Mouse (Mus musculus) adrenal gland (tissue): ENCODE data around the gene Ppp1r12a.

ENCODE experiments used
- intact Hi-C: fragments of 180-260 bp; cut with DNase I; formaldehyde crosslinking; loops from one replicate; pipeline ENCODE4 v1.15.1; 2025

The Ppp1r12a gene

DNA sequence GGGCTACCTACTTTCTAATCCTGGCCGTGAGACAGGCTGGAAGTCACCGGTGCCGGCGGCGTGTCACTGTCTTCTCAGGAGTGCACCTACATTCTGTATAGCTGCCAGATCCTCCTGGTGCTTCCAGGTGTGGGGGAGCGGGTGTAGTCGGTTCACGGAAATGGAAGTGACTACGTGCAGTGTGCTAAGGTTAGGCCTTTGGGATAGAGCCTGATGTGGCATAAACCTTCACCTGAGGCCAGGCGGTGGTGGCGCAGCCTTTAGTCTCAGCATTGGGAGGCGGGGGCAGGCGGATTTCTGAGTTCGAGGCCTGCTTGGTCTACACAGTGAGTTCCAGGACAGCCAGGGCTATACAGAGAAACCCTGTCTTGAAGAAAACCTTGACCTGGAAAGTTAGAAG lies 3.0 kb upstream of the Ppp1r12a start:
- intact Hi-C loops: no loop called here

GRCm38 (mm10) chr10:108162297-108163020 lies 466 bp downstream of the Ppp1r12a start:
- intact Hi-C loops: no loop called here

DNA sequence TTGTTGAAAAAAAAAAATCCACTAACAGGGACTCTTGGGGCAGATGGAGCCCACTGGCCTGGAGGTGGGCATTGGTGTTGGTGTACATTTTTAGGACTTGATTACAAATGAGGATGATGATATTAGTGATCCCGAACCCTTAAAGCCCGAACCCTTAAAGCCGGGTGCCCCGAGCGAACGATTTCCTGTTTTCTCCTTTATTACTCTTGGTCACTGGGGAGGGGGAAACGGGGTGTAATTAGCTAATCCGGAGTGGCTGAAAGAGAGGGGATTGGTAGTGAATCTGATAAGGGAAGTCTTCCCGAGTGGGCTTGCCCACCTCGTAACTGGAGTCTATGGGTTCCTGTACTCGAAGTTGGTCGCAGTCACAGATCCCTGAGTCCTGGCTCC lies 1.0 kb downstream of the Ppp1r12a start:
- intact Hi-C loops: no loop called here

GRCm38 (mm10) chr10:108163451-108163850 lies 1.5 kb downstream of the Ppp1r12a start:
- intact Hi-C loops: no loop called here

DNA sequence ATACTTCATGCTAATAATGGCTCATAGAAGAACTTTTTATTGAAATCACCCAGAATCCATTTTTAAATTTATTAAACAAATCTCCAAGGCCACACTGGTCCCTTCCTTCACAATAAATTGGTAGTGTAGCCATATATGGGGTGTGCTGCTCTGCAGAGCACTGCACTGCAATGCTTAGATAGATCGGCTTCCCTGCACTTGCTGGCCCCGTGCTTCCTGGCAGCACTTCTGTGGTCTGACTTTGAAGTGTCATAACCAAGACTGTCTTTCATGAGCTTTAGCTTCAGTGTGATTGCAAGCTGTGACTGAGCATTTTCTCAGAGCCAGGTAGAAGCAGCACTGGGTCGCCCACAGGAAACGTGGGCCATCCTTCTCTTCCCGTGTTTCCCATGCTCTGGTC lies 5.8 kb downstream of the Ppp1r12a start:
- intact Hi-C loops: no loop called here

DNA sequence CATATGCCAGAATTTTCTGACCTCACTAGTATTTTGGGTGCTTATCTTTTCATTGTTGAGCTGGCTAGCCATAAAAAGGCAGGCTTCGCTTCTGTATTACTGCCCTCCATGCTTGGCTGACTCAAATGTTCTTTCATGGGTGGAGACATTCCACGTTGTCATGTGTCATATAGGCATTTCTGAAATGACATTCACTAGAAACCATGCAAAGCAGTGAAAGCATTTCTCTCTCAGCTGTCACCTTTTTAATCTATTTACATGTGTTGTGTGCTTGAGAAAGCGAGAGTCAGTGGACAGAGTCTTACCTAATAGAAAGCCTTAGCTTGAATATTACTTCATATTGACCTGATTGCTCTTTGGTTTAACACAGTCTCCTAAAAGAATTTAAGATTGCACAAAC lies 8.8 kb downstream of the Ppp1r12a start:
- intact Hi-C loops: no loop called here

GRCm38 (mm10) chr10:108171637-108172036 lies 9.6 kb downstream of the Ppp1r12a start:
- intact Hi-C loops: no loop called here

DNA sequence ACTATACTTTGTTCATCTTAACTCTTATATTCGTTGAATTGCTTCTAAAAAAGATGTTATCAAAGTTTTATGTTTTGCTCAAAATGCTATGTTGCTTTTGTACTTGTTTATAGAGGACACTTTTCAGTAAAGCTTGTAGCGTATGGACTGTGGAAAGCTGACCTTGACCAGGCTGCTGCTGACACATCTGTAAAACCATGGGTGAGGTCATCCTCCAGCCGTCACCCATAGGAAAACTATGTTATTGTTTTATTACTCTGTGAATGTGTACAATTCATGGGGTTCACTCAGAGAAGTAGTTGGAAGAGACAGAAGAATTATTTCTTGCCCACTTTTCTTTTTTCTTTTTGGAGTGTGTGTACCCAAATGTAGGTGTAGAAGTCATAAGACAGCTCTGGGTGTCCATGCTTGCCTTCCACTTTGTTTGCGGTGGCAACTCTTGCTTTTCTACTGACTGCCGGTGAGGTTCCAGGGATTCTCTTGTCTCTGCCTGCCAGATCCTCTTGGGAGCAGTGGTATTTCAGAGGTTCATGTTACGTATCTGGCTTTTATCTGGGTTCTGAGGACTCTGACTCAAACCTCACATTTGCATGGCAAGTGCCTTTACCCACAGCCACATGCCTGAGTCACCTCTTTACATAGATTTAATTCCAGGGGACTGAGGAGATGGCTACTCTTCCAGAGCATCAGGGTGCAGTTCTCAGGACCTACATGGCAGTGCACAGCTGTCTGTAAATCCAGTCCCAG lies 11.0 kb downstream of the Ppp1r12a start:
- intact Hi-C loops: no loop called here

DNA sequence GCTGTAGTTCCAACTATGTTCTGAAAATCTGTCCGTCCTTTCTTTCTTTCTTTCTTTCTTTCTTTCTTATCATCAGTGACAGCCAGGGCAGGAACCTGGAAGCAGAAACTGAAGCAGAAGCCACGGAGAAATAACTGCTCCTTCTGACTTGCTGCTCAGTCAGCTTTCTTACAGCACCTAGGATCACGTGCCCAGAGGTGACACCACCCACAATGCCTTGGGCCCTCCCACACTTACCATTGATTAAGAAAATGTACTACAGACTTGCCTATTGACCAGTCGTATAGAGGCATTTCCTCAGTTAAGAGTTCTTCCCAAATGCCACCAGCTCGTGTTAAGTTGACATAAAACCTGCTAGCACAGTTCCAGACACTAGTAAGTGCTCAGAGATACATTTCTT lies 12.1 kb downstream of the Ppp1r12a start:
- intact Hi-C loops: no loop called here

DNA sequence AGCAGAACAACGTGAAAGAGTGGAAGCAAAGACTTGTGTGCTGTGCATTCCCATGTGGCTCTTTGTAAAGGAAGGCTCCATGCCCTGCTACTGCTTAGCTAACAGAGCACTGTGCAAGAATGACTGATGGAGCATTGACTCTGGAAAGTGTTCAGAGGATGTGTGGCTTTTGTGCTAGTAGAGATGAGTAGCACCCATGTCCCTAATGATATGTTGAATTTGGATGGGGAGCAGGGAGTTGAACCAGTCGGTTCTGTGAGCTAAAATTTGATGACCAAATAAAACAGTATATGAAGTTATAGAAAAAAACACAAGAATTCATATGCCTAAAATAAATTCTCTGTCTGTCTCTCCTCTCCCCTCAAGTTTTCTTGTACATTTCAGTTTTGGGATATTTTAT lies 13.9 kb downstream of the Ppp1r12a start:
- intact Hi-C loops: no loop called here

DNA sequence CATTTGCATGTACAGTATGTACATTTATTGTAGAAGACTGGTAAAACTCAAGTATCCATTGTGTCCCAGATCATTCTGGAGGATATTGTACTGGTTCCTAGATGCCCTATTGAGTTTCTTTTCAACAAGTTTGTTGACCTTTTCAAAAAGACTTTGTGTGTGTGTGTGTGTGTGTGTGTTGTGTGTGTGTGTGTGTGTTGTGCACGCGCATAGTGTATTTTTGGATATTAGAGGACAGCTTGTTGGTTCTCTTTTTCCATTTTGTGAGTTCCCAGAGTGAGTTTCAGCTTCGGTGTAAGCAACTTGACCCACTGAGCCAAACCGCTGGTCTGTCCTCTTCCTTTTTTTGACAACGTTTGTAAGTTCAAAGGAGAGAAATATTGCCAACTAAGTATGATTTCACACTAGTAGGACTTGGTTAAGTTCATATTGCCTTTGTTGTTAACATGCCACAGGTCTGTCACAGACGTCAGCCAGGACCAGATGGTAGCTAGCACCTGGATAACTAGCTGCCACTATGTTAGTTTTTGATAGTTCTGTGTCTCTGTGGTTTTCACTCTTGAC lies 16.4 kb downstream of the Ppp1r12a start:
- intact Hi-C loops: no loop called here

- intact Hi-C loops: no loop called here
These were observed 17.4 kb downstream of the Ppp1r12a start for GRCm38 (mm10) chr10:108179404-108179803.

- intact Hi-C loops: no loop called here
These were observed 18.3 kb downstream of the Ppp1r12a start for GRCm38 (mm10) chr10:108180313-108180712.

DNA sequence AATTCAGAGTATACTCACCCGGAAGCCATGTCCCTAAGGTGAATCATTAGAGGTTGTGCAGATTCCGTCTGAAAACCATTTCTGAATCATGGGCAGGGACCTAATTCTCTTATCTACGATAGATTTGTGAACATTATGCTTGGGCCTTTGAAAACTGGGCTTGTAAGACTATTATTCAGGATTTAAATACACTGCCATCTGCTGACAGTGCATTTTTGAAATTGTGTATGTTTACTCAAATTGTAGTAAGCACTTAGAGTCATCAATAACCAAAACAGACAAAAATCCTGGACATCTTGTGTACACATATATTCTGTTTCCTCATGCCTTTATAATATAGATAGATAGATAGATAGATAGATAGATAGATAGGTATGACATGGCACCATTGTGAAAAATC lies 19.9 kb downstream of the Ppp1r12a start:
- intact Hi-C loops: no loop called here

DNA sequence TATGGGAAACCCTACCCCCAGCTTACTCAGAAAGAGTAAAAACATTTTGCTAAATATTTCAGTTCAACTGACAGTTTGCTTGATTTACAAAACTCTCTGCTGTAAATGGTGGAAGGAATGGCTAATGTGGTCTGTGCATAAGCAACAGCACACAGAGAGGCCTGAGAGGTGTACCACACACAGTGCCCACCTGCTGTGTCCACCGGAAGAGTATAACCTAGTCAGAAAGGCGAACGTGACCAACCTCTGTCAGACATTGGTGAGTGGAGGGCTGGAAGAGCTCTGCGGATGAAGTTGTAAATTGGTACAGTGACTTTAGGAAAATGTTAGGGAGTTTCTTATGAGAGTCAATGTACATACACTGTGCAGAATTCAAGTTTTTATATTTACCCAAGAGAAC lies 20.4 kb downstream of the Ppp1r12a start:
- intact Hi-C loops: no loop called here

DNA sequence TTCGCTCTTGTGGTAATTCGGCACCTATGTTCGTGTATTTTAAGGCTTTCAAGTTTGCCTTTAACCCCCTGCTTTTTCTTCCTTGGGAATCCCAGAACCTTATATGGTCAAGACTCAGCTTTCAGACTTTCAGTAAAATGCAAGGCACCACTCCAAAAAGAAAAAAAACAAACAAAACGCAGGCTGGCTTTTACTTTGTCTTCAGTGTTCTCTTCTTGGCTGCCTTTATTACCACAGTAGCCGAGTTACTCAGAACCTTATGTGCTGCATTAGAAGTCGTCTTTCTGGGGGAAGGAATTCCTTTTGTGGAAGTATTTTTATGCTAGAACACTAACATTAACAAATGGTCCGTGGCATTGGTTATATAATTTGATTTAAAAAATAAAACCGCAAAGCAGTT lies 22.8 kb downstream of the Ppp1r12a start:
- intact Hi-C loops: no loop called here

- intact Hi-C loops: no loop called here
These were observed 23.3 kb downstream of the Ppp1r12a start for GRCm38 (mm10) chr10:108185265-108185664.

- intact Hi-C loops: no loop called here
These were observed 27.3 kb downstream of the Ppp1r12a start for GRCm38 (mm10) chr10:108189303-108189702.

DNA sequence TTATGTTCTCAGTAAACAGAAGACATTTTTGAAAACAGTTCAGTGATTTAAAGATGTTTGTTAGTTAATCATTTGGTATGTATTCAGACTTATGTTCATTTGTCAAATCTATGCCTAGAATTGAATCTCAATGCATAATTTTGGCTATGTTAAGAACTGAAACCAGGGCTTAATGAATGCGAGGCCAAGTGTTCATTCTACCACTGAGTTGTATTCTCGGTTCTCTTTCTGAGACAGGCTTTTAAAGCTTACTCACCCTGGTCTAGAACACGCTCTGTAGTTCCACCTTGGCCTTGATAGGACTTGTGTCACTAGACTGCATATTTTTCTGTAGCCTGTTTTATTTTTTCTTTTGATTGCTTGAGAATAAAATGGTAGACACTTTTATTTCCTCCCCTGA lies 28.0 kb downstream of the Ppp1r12a start:
- intact Hi-C loops: loop anchor here (2.0 kb wide), 1 partner anchor 239 kb away; no protein-coding TSS in a partner anchor

- intact Hi-C loops: loop anchor here (2.0 kb wide), 1 partner anchor 240 kb away; no protein-coding TSS in a partner anchor
These were observed 28.6 kb downstream of the Ppp1r12a start for GRCm38 (mm10) chr10:108190626-108191025.

DNA sequence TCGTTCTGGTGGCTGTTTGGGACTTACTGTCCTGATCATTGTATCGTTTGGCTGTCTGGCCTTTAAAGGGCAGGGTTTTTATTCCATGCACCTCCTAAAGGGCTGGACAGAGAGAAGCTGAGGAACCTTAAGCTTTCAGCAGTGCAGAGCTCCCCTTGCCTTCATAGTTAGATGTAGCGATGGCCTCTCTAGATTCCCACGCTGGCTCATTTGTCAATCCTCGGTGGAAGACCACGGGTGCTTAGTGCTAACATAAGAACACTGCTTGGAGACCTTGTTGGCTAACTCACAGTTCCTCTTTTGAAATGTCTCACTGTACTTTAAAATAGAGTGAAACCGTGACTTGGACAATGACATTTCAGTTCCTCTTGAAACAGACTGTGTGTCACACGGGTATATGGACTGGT lies 29.4 kb downstream of the Ppp1r12a start:
- intact Hi-C loops: loop anchor here (2.0 kb wide), 1 partner anchor 241 kb away; no protein-coding TSS in a partner anchor

DNA sequence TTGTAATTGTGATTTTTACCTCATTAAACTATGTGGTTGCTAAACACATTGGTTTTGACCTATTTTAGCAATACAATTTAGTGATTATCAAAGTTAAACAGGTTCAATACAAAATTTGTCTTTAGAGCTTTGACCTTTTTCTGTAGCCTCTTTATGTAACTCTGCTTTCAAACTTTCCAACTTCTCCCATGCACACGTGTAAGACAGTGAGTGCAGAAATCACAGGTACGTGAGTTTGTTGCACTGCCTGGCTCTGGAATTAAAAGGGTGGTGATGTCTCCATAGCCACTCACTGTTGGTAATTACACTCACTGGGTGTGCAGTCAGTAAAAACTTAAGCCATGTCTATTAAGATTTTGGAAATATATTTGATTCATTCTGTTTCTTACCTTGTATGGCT lies 30.3 kb downstream of the Ppp1r12a start:
- intact Hi-C loops: no loop called here
